Mouse (Mus musculus): ENCODE results near the gene Serpina3g.

The Serpina3g gene

DNA sequence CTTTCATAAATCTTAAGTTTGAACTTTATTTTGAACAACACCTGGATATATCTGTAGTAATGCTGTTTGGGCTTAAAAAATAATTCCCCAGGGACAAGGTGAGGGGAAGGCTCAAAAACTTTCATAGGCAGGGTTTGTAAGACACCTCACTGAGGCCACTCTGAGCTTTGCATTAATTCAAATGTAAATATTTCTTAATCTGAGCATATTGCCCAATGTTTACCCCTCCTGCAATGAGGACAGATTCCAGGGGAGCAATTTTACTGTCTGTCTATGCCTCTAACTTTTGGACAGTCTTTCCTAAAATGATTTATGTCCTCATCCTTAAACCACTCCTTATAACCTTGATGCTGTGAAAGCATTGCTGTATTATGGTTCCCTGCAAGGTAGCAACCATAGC, 52.3 kb downstream of the Serpina3g start:
- no peak for DNase-seq

DNA sequence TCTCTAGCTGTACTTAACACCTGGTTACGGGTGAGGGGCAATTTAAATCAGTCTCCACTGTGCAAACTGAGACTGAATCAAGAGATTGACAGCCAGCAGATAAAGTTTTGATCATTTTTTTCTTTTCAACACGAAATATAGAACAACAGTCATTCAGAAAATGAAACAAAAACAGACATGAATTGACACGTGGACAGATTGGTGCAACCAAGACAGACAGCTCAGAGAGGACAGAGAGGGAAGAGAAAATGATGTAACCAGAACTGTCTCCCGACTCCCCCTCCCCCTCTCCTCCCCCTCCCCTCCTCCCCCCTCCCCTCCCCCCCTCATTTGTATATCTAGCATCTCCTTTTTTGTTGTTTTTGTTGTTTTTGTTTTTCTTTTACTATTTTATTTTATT, 53.8 kb downstream of the Serpina3g start:
- DNase-seq, result no peak

Data from cerebellum, adult 8-10 months (tissue).